Mouse (Mus musculus) granulocyte monocyte progenitor cell, adult 5-6 weeks (primary cell): ENCODE measurements at regions not wholly inside any gene's neighbourhood (a gene's known extent, or its start where the extent isn't known, plus 50 kb on each side); places are given as distances from the start of the nearest gene placed in this dataset.

Experiments used
- ATAC-seq: replicated peaks from 2 replicates; pipeline ENCODE4 v1.8.0; 2016; ENCODE audit warnings: mild to moderate bottlenecking, moderate TSS enrichment, inconsistent platforms; ENCODE audit not compliant: poor library complexity, severe bottlenecking

DNA sequence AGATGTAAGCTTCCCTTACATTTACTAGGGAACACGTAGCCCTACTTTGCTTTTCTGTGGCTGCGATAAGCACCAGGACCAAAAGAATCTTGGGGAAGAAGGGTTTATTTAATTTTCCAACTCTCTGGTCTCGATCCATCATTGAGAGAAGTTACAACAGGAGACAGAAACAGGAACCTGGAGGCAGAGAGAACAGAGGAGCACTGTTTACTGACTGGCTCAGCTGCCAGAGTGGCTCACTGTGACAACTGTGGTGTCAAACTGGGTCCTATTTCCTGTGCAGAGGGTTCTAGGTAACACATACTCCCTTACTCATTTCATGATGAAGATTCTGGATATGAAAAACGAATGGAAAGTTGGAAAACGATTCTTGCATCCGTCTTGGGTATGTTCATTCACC lies 125.7 kb upstream of the Meis1 start:
- ATAC-seq: no peak

- ATAC-seq: no peak
These were observed 126.5 kb upstream of the Meis1 start for GRCm38 (mm10) chr11:19145263-19145662.

- ATAC-seq: no peak
These were observed 127.2 kb upstream of the Meis1 start for GRCm38 (mm10) chr11:19145991-19146390.

DNA sequence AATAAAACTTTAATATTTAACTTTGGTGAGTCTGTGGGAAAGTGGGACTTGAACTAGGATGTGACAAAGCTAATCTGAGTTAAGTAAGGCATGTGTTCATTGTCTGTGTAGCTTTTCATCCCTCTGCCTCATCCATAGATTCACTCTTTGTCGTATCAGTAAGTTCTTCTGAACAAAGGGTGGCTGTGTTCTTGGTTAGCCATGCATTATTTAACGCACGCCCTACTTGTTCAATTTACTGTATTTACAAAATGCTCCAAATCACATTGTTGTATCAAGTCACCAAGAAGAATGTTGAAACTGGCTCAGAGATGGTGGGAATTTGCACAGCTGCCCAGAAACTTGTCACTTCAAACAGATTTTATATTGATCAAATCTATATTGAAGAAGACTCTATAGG lies 132.2 kb upstream of the Meis1 start:
- ATAC-seq: no peak

GRCm38 (mm10) chr11:19153714-19154113 lies 134.9 kb upstream of the Meis1 start:
- ATAC-seq: no peak

DNA sequence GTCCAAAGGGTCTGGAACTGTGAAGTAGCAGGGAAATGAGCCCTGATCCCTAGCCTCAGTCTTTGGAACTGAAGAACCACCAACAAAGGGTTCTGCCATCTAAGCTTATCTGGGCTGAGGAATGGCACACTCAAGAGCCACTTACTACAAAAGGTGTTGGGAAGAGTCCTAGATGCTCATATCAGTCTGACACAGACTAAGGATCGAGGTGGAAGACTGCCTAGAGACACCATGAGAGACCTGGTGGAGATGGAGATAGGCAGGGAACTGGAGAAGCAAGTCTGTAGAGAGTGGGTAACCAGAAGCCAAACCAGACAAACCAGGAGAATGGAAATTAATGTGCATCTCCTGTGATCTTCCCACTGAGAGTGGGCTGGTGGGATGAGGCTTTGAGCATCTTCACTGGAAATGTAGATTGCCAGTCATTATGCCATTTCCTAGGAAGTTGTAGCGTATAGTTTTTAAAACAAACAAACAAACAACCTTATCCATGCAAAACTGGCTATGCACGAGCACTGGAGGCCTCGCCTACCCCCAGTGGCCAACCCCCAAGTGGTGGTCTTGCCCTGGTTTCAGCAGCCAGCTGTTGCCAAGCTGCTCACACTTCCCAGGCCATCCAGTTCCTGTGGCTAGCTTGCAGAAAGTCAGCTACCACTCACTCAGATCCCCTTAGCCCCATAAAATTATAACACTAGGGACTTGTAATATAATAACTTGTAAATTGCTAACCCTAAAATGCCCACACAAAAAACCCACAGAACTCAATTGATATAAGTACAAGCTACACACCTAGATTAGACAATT lies 136.2 kb upstream of the Meis1 start:
- ATAC-seq: 0 out of 2 replicates have a peak, but pooled peaks have one; percentile 20

DNA sequence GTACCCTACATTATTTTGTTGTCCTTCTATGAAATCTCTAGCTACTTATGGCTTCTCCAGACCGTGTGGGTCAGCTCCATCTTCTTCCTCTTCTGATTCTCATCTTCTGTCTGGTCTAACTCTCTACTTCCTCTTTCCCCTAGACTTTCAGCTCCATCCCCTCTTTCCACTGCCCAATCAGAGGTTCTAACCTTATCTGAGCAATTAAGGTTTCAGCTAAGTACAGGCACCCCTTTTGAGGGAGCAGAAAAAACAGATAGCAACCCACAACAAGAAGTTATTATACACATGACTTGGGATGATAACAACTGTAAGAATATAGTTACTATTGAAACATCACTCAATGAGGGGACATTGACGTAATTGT lies 136.8 kb upstream of the Meis1 start:
- peak; percentile 85 for ATAC-seq

DNA sequence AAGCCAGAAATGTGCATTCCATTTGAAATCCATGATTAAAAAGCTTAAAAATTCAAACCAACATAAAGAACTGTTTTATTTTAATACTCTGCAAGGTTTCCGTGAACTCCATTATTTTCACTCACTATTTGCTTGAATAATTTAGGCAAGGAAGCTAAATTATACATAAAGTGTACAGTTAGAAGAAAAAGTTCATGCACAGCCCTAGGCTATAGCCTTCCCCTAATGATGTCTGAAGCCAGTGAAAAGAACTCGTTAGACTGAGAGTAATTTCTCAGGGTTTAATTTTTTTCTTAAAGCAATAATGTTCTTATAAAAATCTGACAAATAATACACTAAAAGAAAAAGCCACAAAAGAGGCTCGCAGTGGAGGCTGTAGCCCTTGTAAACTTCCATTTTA lies 141.4 kb upstream of the Meis1 start:
- ATAC-seq: no peak

- ATAC-seq: no peak
These were observed 141.9 kb upstream of the Meis1 start for GRCm38 (mm10) chr11:19160669-19161068.

DNA sequence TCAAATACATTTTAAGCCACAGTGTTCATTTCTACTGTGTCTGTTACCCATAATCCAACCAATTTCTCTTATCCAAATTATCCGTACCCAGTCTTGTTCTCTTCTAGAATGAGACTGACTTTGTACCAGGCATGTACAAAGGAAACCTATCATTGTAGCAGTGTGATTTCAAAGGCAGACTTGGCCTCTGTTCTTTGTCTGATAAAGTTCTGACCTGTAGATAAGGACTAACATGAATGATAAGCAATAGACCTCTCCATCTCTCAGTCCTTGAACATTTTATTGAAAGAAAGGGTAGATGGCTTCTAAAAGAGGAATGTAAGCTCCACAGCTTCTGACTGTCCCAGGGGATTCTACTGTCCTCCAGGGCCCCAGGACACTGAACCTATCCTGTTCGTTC lies 152.2 kb upstream of the Meis1 start:
- no peak for ATAC-seq

- no peak for ATAC-seq
These were observed 155.7 kb upstream of the Meis1 start for GRCm38 (mm10) chr11:19174305-19175017.

DNA sequence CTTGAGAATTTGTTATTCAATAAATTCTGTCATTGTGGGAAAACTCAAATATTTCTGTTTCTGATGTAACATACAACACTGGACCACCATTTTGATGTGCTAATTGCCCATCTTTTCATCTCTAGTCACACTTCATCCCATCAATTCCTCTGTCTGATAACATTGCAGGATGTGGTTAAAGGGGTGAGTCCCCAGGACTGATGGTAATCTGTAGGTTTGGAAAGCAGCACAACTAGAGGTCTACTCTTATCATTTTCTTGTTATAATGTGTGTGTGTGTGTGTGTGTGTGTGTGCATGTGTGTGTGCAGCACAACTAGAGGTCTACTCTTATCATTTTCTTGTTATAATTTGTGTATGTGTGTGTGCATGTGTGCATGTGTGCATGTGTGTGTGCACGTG lies 160.5 kb upstream of the Meis1 start:
- ATAC-seq: no peak

- ATAC-seq: no peak
These were observed 171.0 kb upstream of the Meis1 start for GRCm38 (mm10) chr11:19189778-19190177.

GRCm38 (mm10) chr11:19194464-19194863 lies 175.7 kb upstream of the Meis1 start:
- ATAC-seq: no peak

DNA sequence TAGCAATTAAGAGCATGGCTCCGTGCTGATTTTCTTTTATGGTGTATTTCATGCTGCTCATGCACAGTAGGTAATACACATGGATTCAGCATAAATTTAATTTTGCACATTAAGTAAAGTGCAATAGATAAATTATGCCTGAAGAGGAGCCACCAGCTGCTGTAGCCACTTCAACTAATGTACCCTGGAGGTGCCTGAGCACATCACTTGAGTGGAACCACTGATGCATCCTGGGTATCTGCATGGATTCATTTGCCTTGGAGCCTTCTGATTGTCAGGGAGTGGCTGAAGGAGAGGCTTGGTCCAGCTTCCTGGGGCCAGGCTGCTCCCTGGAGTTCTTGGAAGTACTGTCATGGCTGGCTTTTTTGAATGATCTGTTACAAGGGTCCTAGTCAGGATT lies 179.0 kb upstream of the Meis1 start:
- ATAC-seq: no peak

DNA sequence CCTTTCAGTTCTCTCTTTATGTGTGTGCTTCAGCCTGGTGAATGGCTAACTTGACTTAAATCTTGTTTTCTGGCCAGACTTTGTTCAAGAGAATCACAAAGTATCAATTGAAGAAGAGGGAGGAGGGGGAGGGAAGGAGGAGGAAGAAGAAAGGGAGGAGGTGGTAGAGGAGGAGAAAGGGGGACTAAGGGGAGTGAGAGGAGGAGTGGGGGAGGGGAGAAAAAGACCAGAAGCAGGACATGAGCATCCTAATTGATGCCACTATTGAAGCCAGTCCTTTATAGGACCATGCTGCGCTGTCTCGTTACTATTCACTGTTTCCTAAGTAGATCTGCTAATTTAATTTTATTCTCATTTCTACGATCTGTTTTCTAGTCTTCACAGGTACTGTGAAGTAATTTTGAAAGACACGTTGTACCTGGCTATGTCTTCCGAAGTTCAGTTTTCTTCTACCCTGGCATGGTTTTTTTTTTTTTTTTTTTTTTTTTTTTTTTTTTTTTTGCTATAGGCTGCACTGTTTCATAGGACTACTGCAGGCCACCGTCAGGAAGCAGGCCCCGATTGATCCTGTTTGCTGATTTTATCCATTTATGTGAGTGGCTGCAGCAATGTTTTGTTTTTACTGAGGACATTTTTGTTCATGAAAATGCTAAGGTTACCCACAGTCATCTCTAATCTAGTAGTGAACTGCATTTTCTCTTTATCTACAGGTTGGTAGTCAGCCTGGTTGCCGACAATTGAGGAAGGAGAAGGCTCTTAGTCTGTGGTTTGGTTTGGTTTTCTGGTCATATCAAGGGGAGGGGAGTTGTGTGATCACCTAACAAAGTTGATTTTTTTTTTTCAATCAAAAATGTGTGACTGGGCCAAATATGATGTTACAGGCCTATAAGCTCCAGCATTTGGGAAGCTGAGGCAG lies 184.1 kb upstream of the Meis1 start:
- no peak for ATAC-seq

DNA sequence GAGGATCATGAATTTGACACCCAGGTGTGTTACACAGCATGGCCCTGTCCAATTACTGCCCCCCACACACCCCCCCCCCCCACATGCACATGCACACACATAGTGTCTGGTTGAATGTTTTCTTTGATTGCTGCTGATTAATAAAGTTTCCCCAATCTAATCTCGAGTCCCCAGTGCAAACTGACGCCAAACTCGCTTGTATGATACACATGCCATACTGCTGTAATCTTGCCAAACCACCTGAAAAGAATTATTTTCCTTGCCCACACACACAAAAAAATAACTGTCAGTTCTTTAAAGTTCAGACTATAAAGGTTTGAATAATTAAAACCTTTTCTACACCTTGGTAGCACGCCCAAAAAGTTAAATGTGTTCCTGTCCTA lies 184.7 kb upstream of the Meis1 start:
- no peak for ATAC-seq

DNA sequence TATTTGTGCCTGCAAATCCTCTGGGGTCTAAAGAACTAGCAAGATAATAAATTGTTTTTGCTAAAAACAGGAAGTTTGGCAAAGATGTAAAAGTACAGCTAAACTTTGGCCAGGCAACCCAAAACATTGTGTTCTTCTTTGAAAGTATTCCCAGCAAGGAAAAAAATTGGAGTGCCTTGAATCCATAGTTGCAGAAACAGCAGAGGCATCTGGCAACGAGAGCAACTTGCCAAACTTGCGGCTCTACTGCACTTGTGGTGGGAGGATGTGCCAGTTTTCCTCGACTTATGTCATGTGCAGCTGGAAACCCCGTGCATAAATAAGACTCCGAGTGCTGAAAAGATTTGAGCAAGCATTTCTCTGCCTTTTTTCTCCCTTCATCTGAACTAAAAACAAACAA lies 185.2 kb upstream of the Meis1 start:
- ATAC-seq: no peak

DNA sequence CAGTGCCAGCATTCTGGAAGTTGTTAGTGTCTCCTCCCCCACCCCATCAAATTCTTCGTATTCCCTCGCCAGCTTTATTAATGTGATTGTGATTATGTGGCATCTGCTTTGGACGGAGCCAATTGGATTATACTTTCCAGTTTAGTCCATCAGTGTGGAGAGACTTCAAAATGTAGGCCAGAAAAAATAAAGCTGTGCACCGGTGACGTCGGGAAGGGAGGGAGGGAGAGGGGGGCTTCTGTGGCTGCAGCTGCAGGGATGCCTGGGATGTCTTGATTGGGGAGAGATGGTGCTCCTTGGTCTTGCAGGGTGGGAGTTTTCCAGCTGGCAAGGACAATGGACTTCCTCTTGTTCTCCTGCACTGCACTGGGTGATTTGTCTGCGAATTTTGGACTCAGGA lies 185.7 kb upstream of the Meis1 start:
- no peak for ATAC-seq

GRCm38 (mm10) chr11:19205174-19205573 lies 186.4 kb upstream of the Meis1 start:
- ATAC-seq: no peak

GRCm38 (mm10) chr11:19219476-19219875 lies 200.7 kb upstream of the Meis1 start:
- no peak for ATAC-seq
